In the genomic region with DNA sequence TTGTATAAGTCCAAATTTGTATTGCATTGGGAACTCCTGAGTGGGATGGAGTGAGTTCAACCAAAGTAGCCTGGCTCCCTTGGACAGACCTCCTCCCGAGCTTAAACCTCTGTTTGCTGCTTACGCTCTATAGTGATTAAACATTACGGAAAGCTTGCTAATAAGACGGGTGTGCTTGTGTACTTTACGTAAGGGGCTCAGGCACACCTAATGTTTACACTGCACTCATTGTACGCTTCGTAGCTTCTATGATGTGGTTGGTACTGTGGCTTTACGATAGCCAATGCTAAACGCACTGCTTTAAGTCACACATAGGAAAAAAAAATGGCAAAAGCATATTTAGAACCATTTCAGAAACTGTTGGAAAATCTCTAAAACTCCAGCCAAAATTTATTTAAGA, we compare ENCODE assay signal across 33 mouse cellular contexts. TPM values are rescaled to one million over a fixed set of nuclear protein-coding genes. Genes with fewer than 3 reads are reported as not detected.
DNase-seq lines count a peak whose midpoint lies in the region; ATAC-seq and TF ChIP-seq lines count a peak whose summit lies in the region.
"Had no signal": no experiment of that assay in that cellular context is flagged by ENCODE, and none has a peak within 500 bp of the region (broad histone marks: within the 10 kb centered on the region; RNA-seq: fewer than 3 reads in every experiment).

No protein-coding gene starts in this region.

- WGBS in lung, embryonic 16.5 days: 50% methylated on average over 9 of the region's 9 CpGs
- WGBS in stomach, postnatal 0 days: 49% methylated on average over 9 of the region's 9 CpGs

- no peak for DNase-seq in lung, postnatal 10 days
- no peak for DNase-seq in testis, postnatal 14 days (ENCODE audit: low spot score)
- DNase-seq in stomach, postnatal 0 days (ENCODE audit: low spot score): peak; percentile 30
- DNase-seq in gastrocnemius, adult 2 months: no peak
- DNase-seq: adrenal gland, postnatal 10 days; adrenal gland, postnatal 36 days; B cell, adult 2 months; cerebellum, adult 11 months; cerebellum, adult 2 months; cerebellum, adult 9-11 months; cerebellum, postnatal 25 days; forebrain, postnatal 0 days; gastrocnemius, postnatal 36 days; heart, postnatal 36 days had no signal

- no peak overlapping the region for H3K9ac ChIP-seq in lung, embryonic 16.5 days (ENCODE audit: low read length)
- no peak overlapping the region for H3K9ac ChIP-seq in stomach, postnatal 0 days (ENCODE audit: low read length)
- H3K9ac ChIP-seq: embryonic facial prominence, embryonic 12.5 days; embryonic facial prominence, embryonic 15.5 days; forebrain, postnatal 0 days; hindbrain, embryonic 13.5 days had no signal

- H3K36me3 ChIP-seq in lung, embryonic 16.5 days (ENCODE audit: control insufficient read depth, insufficient read depth, low read length): no peaks in the 10 kb centered on the region
- peaks cover 1% of the 10 kb centered on the region; the same call in 1 of the 2 replicates for H3K36me3 ChIP-seq in testis, adult 2 months (ENCODE audit: control insufficient read depth, insufficient read depth, low read length)
- no peaks in the 10 kb centered on the region for H3K36me3 ChIP-seq in stomach, postnatal 0 days (ENCODE audit: control insufficient read depth, insufficient read depth, low read length)
- H3K36me3 ChIP-seq: embryonic facial prominence, embryonic 12.5 days; embryonic facial prominence, embryonic 15.5 days; G1E; hindbrain, embryonic 10.5 days; hindbrain, embryonic 13.5 days had no signal

- H3K9me3 ChIP-seq in lung, embryonic 16.5 days (ENCODE audit: control insufficient read depth, low read length): no peaks in the 10 kb centered on the region
- H3K9me3 ChIP-seq in stomach, postnatal 0 days (ENCODE audit: control insufficient read depth, low read length): no peaks in the 10 kb centered on the region
- H3K9me3 ChIP-seq: embryonic facial prominence, embryonic 12.5 days; embryonic facial prominence, embryonic 15.5 days; hindbrain, embryonic 10.5 days; hindbrain, embryonic 13.5 days had no signal

- no peak overlapping the region for H3K4me3 ChIP-seq in lung, embryonic 16.5 days (ENCODE audit: low read length)
- peak overlapping the region; percentile 42; the same call in 1 of the 2 replicates for H3K4me3 ChIP-seq in testis, adult 2 months (ENCODE audit: control insufficient read depth, low read depth, low read length)
- H3K4me3 ChIP-seq in stomach, postnatal 0 days (ENCODE audit: low read depth, low read length): no peak overlapping the region
- H3K4me3 ChIP-seq in gastrocnemius, adult 2 months: no peak overlapping the region
- H3K4me3 ChIP-seq: embryonic facial prominence, embryonic 12.5 days; embryonic facial prominence, embryonic 15.5 days; hindbrain, embryonic 10.5 days; hindbrain, embryonic 13.5 days had no signal

- no peak for TF ChIP-seq EP300 in stomach, postnatal 0 days (optimal IDR thresholded peaks at IDR 0.05)

- intact Hi-C loops in gastrocnemius, adult 2 months (cut with DNase I): no loop called here

- ATAC-seq in lung, embryonic 16.5 days (ENCODE audit: low read depth): peak; percentile 57; the same call in 1 of the 2 replicates
- peak; percentile 74 for ATAC-seq in stomach, postnatal 0 days (ENCODE audit: low FRiP score, low TSS enrichment)
- ATAC-seq: forebrain, embryonic 14.5 days; forebrain, postnatal 0 days; hindbrain, postnatal 0 days; inflammation-experienced regulatory T-cells, adult 6 months; Patski had no signal

- H3K4me1 ChIP-seq in lung, embryonic 16.5 days (replicated peaks; ENCODE audit: control insufficient read depth, insufficient read depth, low read length): 0 out of 2 replicates have a peak, but pooled peaks cover 2% of the 10 kb centered on the region
- H3K4me1 ChIP-seq in testis, adult 2 months (ENCODE audit: control insufficient read depth, insufficient read depth, low read length): peaks cover 8% of the 10 kb centered on the region
- no peaks in the 10 kb centered on the region for H3K4me1 ChIP-seq in stomach, postnatal 0 days (replicated peaks; ENCODE audit: control insufficient read depth, insufficient read depth)
- H3K4me1 ChIP-seq: embryonic facial prominence, embryonic 12.5 days had no signal

- no peak for TF ChIP-seq CTCF in testis, adult 2 months (IDR thresholded peaks at IDR 0.05; ENCODE audit: control insufficient read depth, insufficient read depth, insufficient replicate concordance, low read depth, low read length)
- TF ChIP-seq CTCF in stomach, postnatal 0 days (IDR thresholded peaks at IDR 0.05; ENCODE audit: low read depth): no peak
- TF ChIP-seq CTCF in gastrocnemius, adult 2 months (IDR thresholded peaks at IDR 0.05): no peak

- TF ChIP-seq POLR2A in testis, adult 2 months (IDR thresholded peaks at IDR 0.05; ENCODE audit: control insufficient read depth, low read depth, low read length): no peak

- no peak overlapping the region for H3K4me2 ChIP-seq in lung, embryonic 16.5 days (ENCODE audit: low read depth, low read length)
- no peak overlapping the region for H3K4me2 ChIP-seq in stomach, postnatal 0 days (replicated peaks; ENCODE audit: low read depth)
- H3K4me2 ChIP-seq: embryonic facial prominence, embryonic 12.5 days; embryonic facial prominence, embryonic 15.5 days; heart, embryonic 11.5 days; hindbrain, embryonic 13.5 days had no signal

- H3K27me3 ChIP-seq in lung, embryonic 16.5 days (ENCODE audit: control insufficient read depth, insufficient read depth, low read depth, low read length): no peaks in the 10 kb centered on the region
- H3K27me3 ChIP-seq in testis, adult 2 months (ENCODE audit: control insufficient read depth, insufficient read depth, low read length): no peaks in the 10 kb centered on the region
- H3K27me3 ChIP-seq in stomach, postnatal 0 days (ENCODE audit: control insufficient read depth, insufficient read depth, low read length): no peaks in the 10 kb centered on the region
- H3K27me3 ChIP-seq: CH12.LX; embryonic facial prominence, embryonic 15.5 days had no signal

- no peak overlapping the region for H3K27ac ChIP-seq in lung, embryonic 16.5 days (ENCODE audit: low read length)
- H3K27ac ChIP-seq in testis, adult 2 months (ENCODE audit: control insufficient read depth, insufficient read depth, low read depth, low read length): no peak overlapping the region
- no peak overlapping the region for H3K27ac ChIP-seq in stomach, postnatal 0 days (replicated peaks)
- no peak overlapping the region for H3K27ac ChIP-seq in gastrocnemius, adult 2 months
- H3K27ac ChIP-seq: embryonic facial prominence, embryonic 12.5 days; embryonic facial prominence, embryonic 15.5 days; hindbrain, embryonic 10.5 days; hindbrain, embryonic 13.5 days; hindbrain, postnatal 0 days had no signal

RNA-seq across cellular contexts. Expression of gene Tdrd1, which starts 3.3 kb away (rescaled TPM):
- 1.3 TPM in 2 replicates for polyA plus RNA-seq in lung, embryonic 16.5 days (2015; fragmentation: Nextera tagmentation; extraction: Ambion mirVana)
- polyA plus RNA-seq in testis, adult 2 months (2012; rRNA removed): 55.7 and 67.1 TPM in 2 replicates
- polyA plus RNA-seq in stomach, postnatal 0 days (2015; fragmentation: Nextera tagmentation; extraction: Ambion mirVana): 1.2 and 1.7 TPM in 2 replicates
- not detected for total RNA-seq in gastrocnemius, adult 2 months (2021)
- total RNA-seq: CH12.LX; common myeloid progenitor, adult 5-6 weeks; gastrocnemius, adult 8-10 months; gastrocnemius, postnatal 36 days; granulocyte monocyte progenitor cell, adult 5-6 weeks; heart, adult 8-10 months; heart, postnatal 36 days had no signal
- polyA plus RNA-seq: G1E; inflammation-experienced regulatory T-cells, adult 6 months had no signal

RNA-seq across cellular contexts. Expression of gene Ccdc186, which starts 7.3 kb away (rescaled TPM):
- polyA plus RNA-seq in lung, embryonic 16.5 days (2015; fragmentation: Nextera tagmentation; extraction: Ambion mirVana): 28.0 and 29.0 TPM in 2 replicates
- 13.5 and 14.2 TPM in 2 replicates for polyA plus RNA-seq in testis, adult 2 months (2012; rRNA removed)
- polyA plus RNA-seq in stomach, postnatal 0 days (2015; fragmentation: Nextera tagmentation; extraction: Ambion mirVana): 9.1 and 13.4 TPM in 2 replicates
- 10 to 100 TPM; 23.1 to 26.7 TPM for total RNA-seq in gastrocnemius, adult 2 months (2021)

RNA-seq across cellular contexts. Expression of gene Vwa2, which starts 44.8 kb away (rescaled TPM):
- polyA plus RNA-seq in lung, embryonic 16.5 days (2015; fragmentation: Nextera tagmentation; extraction: Ambion mirVana): 7.8 and 8.9 TPM in 2 replicates
- 0.42 and 0.87 TPM in 2 replicates for polyA plus RNA-seq in testis, adult 2 months (2012; rRNA removed)
- 0.99 and 1.0 TPM in 2 replicates for polyA plus RNA-seq in stomach, postnatal 0 days (2015; fragmentation: Nextera tagmentation; extraction: Ambion mirVana)
- total RNA-seq in gastrocnemius, adult 2 months (2021): not detected
- total RNA-seq: adrenal gland, adult 18-20 months; adrenal gland, postnatal 10 days; adrenal gland, postnatal 36 days; CH12.LX; common myeloid progenitor, adult 5-6 weeks; G1E; gastrocnemius, adult 8-10 months; gastrocnemius, postnatal 36 days; granulocyte monocyte progenitor cell, adult 5-6 weeks; heart, adult 8-10 months; heart, postnatal 36 days had no signal
- polyA plus RNA-seq: G1E; heart, postnatal 0 days; inflammation-experienced regulatory T-cells, adult 6 months had no signal

Comparison
In these comparisons a context has a peak if more than half of its experiments do, and no peak if none do; other contexts are left out.
1. RNA of gene Tdrd1, which starts 3.3 kb away (polyA plus RNA-seq): 55.7 to 67.1 TPM in testis, adult 2 months; 1.2 to 1.7 TPM in stomach, postnatal 0 days and 1.3 TPM in lung, embryonic 16.5 days; every median in the first group is over 10 times any median in the second.